Mouse (Mus musculus): ENCODE data around the gene Pabpn1.

DNA sequence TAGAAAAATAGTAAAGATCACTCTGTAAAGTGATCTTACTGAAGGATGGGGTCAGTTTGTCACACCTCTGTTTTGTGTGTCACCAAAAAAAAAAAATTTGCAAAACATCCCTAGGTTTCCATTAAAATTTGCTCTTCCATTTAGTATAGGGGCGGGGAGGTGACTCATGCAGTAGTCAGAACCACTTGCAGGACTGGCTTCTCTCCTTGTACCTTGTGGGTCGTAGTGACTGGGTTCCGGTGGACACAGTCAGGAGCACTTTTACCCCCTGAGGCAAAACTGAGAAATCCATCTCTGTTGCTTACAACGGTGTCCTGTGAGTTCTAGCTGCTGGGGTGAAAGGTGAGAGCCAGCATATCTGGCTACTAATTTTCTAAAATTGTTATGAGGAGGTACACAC, 11.3 kb downstream of the Pabpn1 start:
- TF ChIP-seq CTCF (IDR thresholded peaks at IDR 0.05; ENCODE audit: borderline replicate concordance, insufficient read depth, low read length) (no peak), POLR2A (IDR thresholded peaks at IDR 0.05; ENCODE audit: low read depth, low read length) (no peak)
